Mouse (Mus musculus) liver, embryonic 14.5 days (tissue): ENCODE data around the gene Fkbp1a.

Experiments used
- CTCF ChIP-seq: IDR thresholded peaks from 2 replicates; pipeline ENCODE4 v1.5.1; 2016; ENCODE audit warnings: antibody characterized with exemption, low read depth, control low read depth
- EP300 ChIP-seq: IDR thresholded peaks from 2 replicates; pipeline ENCODE4 v1.6.1; 2016; ENCODE audit warnings: antibody characterized with exemption, low read depth

- no peak for TF ChIP-seq CTCF
- TF ChIP-seq EP300, result no peak
These were observed 16.8 kb upstream of the Fkbp1a start for GRCm38 (mm10) chr2:151525520-151525919.
